Mouse (Mus musculus) limb, embryonic 10.5 days (tissue): ENCODE data around the gene Cd2. TPM values are rescaled to one million over a fixed set of nuclear protein-coding genes. Genes with fewer than 3 reads are reported as not detected.

Experiments
- DNase-seq: peaks from one replicate; pipeline ENCODE4 v3.0.0-alpha.2; 2017; ENCODE audit warnings: low spot score
- H3K27ac ChIP-seq: fragments of 300-500 bp; sonication (generic); 2 replicates; pipeline ENCODE4 v1.5.1; 2016; ENCODE audit warnings: mild to moderate bottlenecking
- H3K27me3 ChIP-seq: fragments of 300-500 bp; sonication (generic); 2 replicates; pipeline ENCODE4 v1.6.1; 2016; ENCODE audit warnings: low read depth, mild to moderate bottlenecking; ENCODE audit not compliant: poor library complexity, severe bottlenecking
- H3K36me3 ChIP-seq: fragments of 300-500 bp; sonication (generic); 2 replicates; pipeline ENCODE4 v1.6.1; 2016; ENCODE audit warnings: mild to moderate bottlenecking, moderate library complexity
- H3K4me1 ChIP-seq: fragments of 300-500 bp; sonication (generic); 2 replicates; pipeline ENCODE4 v1.6.1; 2016
- H3K4me3 ChIP-seq: fragments of 300-500 bp; sonication (generic); 2 replicates; pipeline ENCODE4 v1.5.1; 2016; ENCODE audit warnings: mild to moderate bottlenecking, moderate library complexity
- H3K9me3 ChIP-seq: fragments of 300-500 bp; sonication (generic); replicated peaks from 2 replicates; pipeline ENCODE4 v1.6.1; 2016; ENCODE audit warnings: mild to moderate bottlenecking
- WGBS: fragments of 180-500 bp; shearing (Covaris S2); methylation state at CpG from one replicate; pipeline ENCODE4 v1.1.7; 2016; 5-methylcytosine and 5-hydroxymethylcytosine counted together
- polyA plus RNA-seq: library from polyadenylated mRNA; unstranded; fragments of >200 nt; fragmentation: Nextera tagmentation; extraction: Ambion mirVana; gene quantifications from 2 replicates; pipeline ENCODE4 v1.2.1, GENCODE M21; 2016

The Cd2 gene
- polyA plus RNA-seq = not detected in 2 replicates

- 0 out of 2 replicates have a peak, but pooled peaks cover 5% of the 10 kb centered on the region for H3K4me1 ChIP-seq
- H3K27me3 ChIP-seq = no peaks in the 10 kb centered on the region
- H3K27ac ChIP-seq = no peak within 1 kb of the TSS
- no peak within 1 kb of the TSS for H3K4me3 ChIP-seq
- WGBS = 29% methylated on average over 4 of the region's 4 CpGs
- H3K36me3 ChIP-seq = no peaks in the 10 kb centered on the region
- no peak for DNase-seq
- H3K9me3 ChIP-seq = no peaks in the 10 kb centered on the region
These were observed at the start of gene Cd2 for GRCm38 (mm10) chr3:101287911-101288311. Gene Cd2 (minus strand): TSS chr3:101287939.

DNA sequence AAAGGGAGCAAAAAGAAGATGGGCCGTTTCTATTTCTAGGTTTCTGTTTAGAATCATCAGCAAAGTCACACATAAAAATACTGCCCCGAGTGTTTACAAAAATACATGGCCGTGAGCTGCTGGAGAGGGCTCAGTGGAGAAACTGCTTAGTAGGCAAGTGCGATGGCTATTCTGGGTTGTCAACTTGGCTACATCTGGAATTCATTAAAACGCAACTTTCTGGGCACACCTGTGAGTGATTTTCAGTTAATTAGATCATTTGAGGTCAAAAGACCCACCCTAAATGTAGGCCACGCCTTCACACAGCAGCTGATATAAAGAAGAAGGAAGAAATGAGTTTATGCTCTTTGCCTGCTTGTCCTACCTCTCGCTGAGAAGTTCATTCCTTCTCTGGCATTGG, 40.9 kb upstream of the Cd2 start:
- 23% methylated on average over 7 of the region's 7 CpGs for WGBS

DNA sequence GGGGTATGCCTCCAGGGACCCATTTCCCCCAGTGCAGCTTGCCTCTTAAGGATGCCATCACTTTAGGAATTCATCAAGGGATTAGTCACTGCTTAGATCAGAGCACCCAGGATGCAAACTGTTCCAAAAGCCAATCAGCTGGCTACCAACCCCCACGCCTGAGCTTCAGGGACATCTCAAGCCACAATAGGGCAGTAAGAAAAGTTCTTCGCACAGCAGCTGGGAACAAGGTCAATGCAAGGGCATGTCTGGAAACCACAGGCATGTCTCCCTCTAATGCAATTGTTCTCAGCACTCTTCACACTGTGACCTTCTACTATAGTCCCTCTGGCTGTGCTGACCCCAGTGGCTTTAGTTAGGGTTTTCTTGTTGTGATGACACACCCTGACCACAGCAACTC, 39.5 kb upstream of the Cd2 start:
- no peak for DNase-seq
- H3K27me3 ChIP-seq = no peaks in the 10 kb centered on the region
- peak overlapping the region; percentile 30; the same call in 1 of the 2 replicates for H3K27ac ChIP-seq

More for the DNA sequence above, 40.9 kb upstream of the Cd2 start:
- H3K4me1 ChIP-seq = peaks cover 27% of the 10 kb centered on the region
- H3K36me3 ChIP-seq = no peaks in the 10 kb centered on the region
- peak overlapping the region; percentile 58; the same call in 1 of the 2 replicates for H3K27ac ChIP-seq
- peak overlapping the region; percentile 12; the same call in 1 of the 2 replicates for H3K4me3 ChIP-seq
- DNase-seq = peak; percentile 54
- H3K9me3 ChIP-seq = no peaks in the 10 kb centered on the region
- no peaks in the 10 kb centered on the region for H3K27me3 ChIP-seq

GRCm38 (mm10) chr3:101322437-101322836, 34.7 kb upstream of the Cd2 start:
- Histone ChIP-seq H3K4me3 (no peak overlapping the region), H3K27me3 (no peaks in the 10 kb centered on the region), H3K36me3 (no peaks in the 10 kb centered on the region), H3K27ac (peak overlapping the region; percentile 50; the same call in 1 of the 2 replicates), H3K9me3 (no peaks in the 10 kb centered on the region), H3K4me1 (peaks cover 35% of the 10 kb centered on the region)
- no peak for DNase-seq
- WGBS = 72% methylated on average over 10 of the region's 10 CpGs

More for the DNA sequence above, 39.5 kb upstream of the Cd2 start:
- Histone ChIP-seq H3K9me3 (no peaks in the 10 kb centered on the region), H3K4me1 (peaks cover 34% of the 10 kb centered on the region), H3K36me3 (no peaks in the 10 kb centered on the region), H3K4me3 (no peak overlapping the region)
- 68% methylated on average over 2 of the region's 2 CpGs for WGBS

DNA sequence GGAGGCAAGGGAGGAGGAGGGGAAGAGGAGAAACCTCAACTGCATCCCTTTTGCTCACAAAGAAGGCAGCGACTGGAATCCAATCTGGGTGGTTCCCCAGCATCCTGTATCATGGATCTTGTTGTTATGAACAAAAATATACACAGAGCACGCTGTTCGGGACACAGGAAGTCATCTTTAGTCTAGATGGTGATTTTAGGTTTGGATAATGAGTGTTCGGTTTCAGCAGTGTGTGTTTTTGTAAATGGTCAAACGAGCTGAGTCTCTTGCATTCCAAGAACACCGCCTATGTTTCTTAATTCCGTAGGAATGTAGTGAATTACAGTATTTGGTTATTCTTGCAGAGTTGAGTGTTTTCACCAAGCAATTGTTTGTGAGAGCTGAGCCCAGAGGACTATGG, 33.1 kb upstream of the Cd2 start:
- Histone ChIP-seq H3K36me3 (no peaks in the 10 kb centered on the region), H3K9me3 (no peaks in the 10 kb centered on the region), H3K4me1 (peaks cover 30% of the 10 kb centered on the region), H3K27ac (peak overlapping the region; percentile 25; the same call in 1 of the 2 replicates), H3K4me3 (no peak overlapping the region), H3K27me3 (no peaks in the 10 kb centered on the region)
- 82% methylated on average over 7 of the region's 7 CpGs for WGBS
- no peak for DNase-seq

- no peak for DNase-seq
- 89% methylated on average over 6 of the region's 6 CpGs for WGBS
These were observed 30.9 kb upstream of the Cd2 start for GRCm38 (mm10) chr3:101318516-101319170.

DNA sequence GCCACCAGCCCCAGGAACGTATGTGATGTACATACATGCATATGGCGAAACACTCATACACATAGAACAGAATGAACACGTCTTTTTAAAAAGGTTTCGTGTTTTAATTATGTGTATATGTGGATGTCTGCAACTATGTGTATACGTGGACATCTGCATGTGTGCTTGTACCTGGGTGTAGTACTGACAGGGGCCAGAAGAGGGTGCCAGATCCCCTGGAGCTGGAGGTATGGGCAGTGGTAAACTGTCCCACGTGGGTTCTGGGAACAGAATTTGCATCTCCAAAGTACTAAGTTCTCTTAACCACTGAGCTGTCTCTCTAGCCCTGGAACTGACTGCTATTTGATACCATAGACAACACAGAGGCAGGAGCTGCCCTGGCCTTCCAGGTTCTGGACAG, 30.4 kb upstream of the Cd2 start:
- no peak overlapping the region for H3K27ac ChIP-seq
- DNase-seq = peak; percentile 75
- no peak overlapping the region for H3K4me3 ChIP-seq
- peaks cover 34% of the 10 kb centered on the region for H3K4me1 ChIP-seq
- 72% methylated on average over 6 of the region's 6 CpGs for WGBS
- H3K36me3 ChIP-seq = no peaks in the 10 kb centered on the region
- no peaks in the 10 kb centered on the region for H3K9me3 ChIP-seq
- no peaks in the 10 kb centered on the region for H3K27me3 ChIP-seq

More at GRCm38 (mm10) chr3:101318516-101319170, 30.9 kb upstream of the Cd2 start:
- no peak overlapping the region for H3K27ac ChIP-seq
- no peaks in the 10 kb centered on the region for H3K36me3 ChIP-seq
- no peaks in the 10 kb centered on the region for H3K27me3 ChIP-seq
- no peak overlapping the region for H3K4me3 ChIP-seq
- H3K9me3 ChIP-seq = no peaks in the 10 kb centered on the region
- H3K4me1 ChIP-seq = peaks cover 34% of the 10 kb centered on the region

DNA sequence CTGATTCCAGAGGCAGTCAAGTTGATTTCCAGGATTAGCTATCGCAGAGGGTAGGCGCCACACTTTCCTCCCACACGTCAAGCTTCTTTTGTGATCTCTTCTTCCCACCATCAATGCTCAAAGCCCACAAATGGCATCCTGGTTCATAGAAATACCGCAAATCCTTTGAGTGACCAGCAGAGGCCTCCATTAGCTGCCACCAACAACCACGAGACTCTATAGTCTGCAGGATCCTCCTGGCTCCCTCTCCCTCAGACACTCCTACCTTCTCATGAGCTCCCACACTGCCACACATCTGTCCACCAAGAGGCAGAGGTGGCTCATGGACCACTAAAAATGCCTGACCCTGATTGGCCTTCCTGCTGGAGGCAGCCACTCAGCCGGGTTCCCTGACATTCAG, 27.2 kb upstream of the Cd2 start:
- Histone ChIP-seq H3K36me3 (no peaks in the 10 kb centered on the region), H3K4me1 (peaks cover 19% of the 10 kb centered on the region), H3K27ac (no peak overlapping the region), H3K9me3 (no peaks in the 10 kb centered on the region), H3K4me3 (no peak overlapping the region), H3K27me3 (no peaks in the 10 kb centered on the region)
- 77% methylated on average over 6 of the region's 6 CpGs for WGBS
- DNase-seq = no peak

DNA sequence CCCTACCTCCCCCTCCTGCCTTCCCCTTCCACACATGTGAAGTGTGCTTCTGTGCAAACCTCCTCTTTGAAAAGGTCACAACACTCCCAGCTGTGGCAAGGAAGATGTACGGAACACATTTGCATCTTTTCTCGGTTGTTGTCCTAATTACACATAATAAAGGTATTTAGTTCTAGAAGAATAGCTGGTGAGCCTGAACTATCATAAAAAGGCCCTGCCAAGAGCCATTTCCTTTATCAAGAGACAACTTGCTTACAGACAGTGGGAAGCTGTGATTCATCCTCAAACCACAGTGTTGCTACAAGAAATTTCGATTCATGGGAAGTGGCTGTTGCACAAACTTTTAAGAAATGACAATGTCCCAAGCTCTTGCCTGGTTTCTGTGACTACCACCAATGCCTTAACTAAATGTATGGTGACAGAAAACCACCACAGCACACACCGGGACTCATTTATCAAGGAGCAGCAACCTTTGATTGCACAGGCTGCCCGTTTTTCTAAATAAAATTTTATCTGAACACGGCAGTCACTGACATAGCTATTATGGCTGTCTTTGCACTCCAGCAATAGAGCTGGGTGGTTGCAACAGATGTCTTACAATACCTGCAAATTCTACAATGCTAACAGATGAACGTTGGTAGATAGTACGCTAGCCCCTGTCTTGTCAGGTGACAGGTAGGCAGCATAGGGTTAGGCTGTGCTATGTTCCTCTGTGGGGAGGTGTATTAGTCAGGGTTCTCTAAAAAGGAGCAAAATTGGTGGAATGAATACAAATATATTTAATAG, 25.7 kb upstream of the Cd2 start:
- Histone ChIP-seq H3K4me1 (peaks cover 16% of the 10 kb centered on the region), H3K27me3 (no peaks in the 10 kb centered on the region), H3K27ac (no peak overlapping the region), H3K36me3 (no peaks in the 10 kb centered on the region), H3K9me3 (no peaks in the 10 kb centered on the region), H3K4me3 (no peak overlapping the region)
- DNase-seq = no peak
- WGBS = 86% methylated on average over 8 of the region's 8 CpGs

DNA sequence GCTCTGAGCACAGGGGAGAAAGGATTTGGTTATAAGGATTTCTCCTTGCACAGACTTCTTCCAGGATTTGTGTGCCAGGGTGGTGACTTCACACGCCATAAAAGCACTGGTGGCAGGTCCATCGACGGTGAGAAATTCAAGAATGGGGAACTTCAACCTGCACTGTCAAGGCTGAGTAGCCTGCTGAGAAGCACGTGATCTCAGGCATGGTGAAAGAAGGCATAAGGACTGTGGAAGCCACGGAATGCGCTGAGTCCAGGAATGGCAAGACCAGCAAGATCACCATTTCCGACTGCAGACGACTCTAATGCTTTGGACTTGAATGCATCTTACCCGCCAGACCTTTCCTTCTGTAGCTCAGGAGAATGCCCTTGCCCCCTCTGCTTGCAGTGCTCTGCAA, 23.2 kb upstream of the Cd2 start:
- no peaks in the 10 kb centered on the region for H3K36me3 ChIP-seq
- WGBS = 68% methylated on average over 9 of the region's 9 CpGs
- no peak overlapping the region for H3K4me3 ChIP-seq
- H3K4me1 ChIP-seq = peaks cover 19% of the 10 kb centered on the region
- DNase-seq = no peak
- H3K27ac ChIP-seq = no peak overlapping the region
- no peaks in the 10 kb centered on the region for H3K27me3 ChIP-seq
- H3K9me3 ChIP-seq = no peaks in the 10 kb centered on the region

- peaks cover 19% of the 10 kb centered on the region for H3K4me1 ChIP-seq
- no peaks in the 10 kb centered on the region for H3K27me3 ChIP-seq
- no peak for DNase-seq
- no peak overlapping the region for H3K4me3 ChIP-seq
- no peaks in the 10 kb centered on the region for H3K36me3 ChIP-seq
- WGBS = 90% methylated on average over 3 of the region's 3 CpGs
- H3K27ac ChIP-seq = no peak overlapping the region
- H3K9me3 ChIP-seq = no peaks in the 10 kb centered on the region
These were observed 21.9 kb upstream of the Cd2 start for GRCm38 (mm10) chr3:101309626-101310025.

DNA sequence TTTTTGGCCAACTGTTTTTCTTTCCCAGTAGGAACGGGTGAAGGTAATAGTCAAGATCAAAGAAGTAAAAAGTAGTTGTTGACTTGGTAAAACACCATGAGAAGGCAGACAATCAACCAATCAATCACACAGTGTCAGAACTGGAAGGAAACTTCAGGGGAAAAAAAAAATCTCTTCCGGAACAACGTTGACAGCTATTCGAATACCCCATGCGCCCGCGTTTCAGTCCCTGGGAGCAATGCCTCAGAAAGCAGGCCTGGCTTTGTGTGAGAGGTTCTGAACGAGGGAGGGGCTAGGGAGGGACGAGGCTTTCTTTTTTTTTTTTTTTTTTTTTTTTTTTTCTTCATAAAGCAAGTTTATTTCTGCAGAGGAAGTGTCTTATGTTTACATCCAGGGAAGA, 18.4 kb upstream of the Cd2 start:
- Histone ChIP-seq H3K27me3 (0 out of 2 replicates have a peak, but pooled peaks cover 4% of the 10 kb centered on the region), H3K27ac (no peak overlapping the region), H3K9me3 (no peaks in the 10 kb centered on the region), H3K4me3 (no peak overlapping the region), H3K4me1 (peaks cover 33% of the 10 kb centered on the region), H3K36me3 (no peaks in the 10 kb centered on the region)
- WGBS = 78% methylated on average over 9 of the region's 9 CpGs
- no peak for DNase-seq

DNA sequence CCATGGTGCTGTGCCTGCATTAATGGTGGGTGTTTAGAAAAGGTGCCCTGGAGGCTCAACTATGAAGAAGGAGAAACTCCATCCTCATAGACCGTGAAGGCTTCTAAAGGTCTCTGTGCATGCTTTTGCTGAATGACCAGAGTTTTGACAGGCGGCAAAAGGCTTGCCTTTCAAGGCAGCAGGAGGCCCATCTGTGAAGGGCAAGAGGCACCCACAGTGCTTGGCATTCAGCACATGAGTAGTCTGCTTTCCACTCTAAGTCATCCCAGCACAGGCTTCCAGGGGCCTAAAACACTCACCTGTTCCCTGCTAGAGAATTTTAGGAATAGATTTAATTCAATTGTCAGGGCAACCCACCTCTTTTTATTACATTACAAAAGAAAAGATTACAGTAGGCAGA, 17.3 kb upstream of the Cd2 start:
- DNase-seq = no peak
- Histone ChIP-seq H3K9me3 (no peaks in the 10 kb centered on the region), H3K27ac (0 out of 2 replicates have a peak overlapping the region, but pooled peaks have one; percentile 4), H3K4me3 (no peak overlapping the region), H3K4me1 (peaks cover 37% of the 10 kb centered on the region), H3K36me3 (no peaks in the 10 kb centered on the region), H3K27me3 (0 out of 2 replicates have a peak, but pooled peaks cover 4% of the 10 kb centered on the region)
- WGBS = 86% methylated on average over 2 of the region's 2 CpGs
